Mouse (Mus musculus): ENCODE data around the gene Nhlrc4. TPM values are rescaled to one million over a fixed set of nuclear protein-coding genes. Genes with fewer than 3 reads are reported as not detected.

Gene Nhlrc4
- polyA plus RNA-seq, 1 experiment from 2014 or later = not detected

- H3K36me3 ChIP-seq (ENCODE audit: control insufficient read depth, insufficient read depth, low read length) = peaks cover 27% of the 10 kb centered on the region
- H3K27ac ChIP-seq (replicated peaks) = no peak overlapping the region
- TF ChIP-seq CTCF (IDR thresholded peaks at IDR 0.05; ENCODE audit: low read depth) (no peak), EP300 (optimal IDR thresholded peaks at IDR 0.05) (no peak)
- H3K9me3 ChIP-seq (ENCODE audit: control insufficient read depth, low read length) = no peaks in the 10 kb centered on the region
- no peaks in the 10 kb centered on the region for H3K4me1 ChIP-seq (replicated peaks; ENCODE audit: control insufficient read depth, insufficient read depth)
- no peak overlapping the region for H3K9ac ChIP-seq (ENCODE audit: low read length)
- H3K4me3 ChIP-seq (ENCODE audit: low read depth, low read length) = no peak overlapping the region
- 89% methylated on average over 1 of the region's 1 CpGs for WGBS
- H3K4me2 ChIP-seq (replicated peaks; ENCODE audit: low read depth) = no peak overlapping the region
- H3K27me3 ChIP-seq (ENCODE audit: control insufficient read depth, insufficient read depth, low read length) = no peaks in the 10 kb centered on the region
- DNase-seq (ENCODE audit: low spot score) (no peak), ATAC-seq (ENCODE audit: low FRiP score, low TSS enrichment) (no peak)
Measured at GRCm38 (mm10) chr17:25934526-25934925, 10.2 kb downstream of the Nhlrc4 start.

- whole genome bisulfite sequencing = 63% methylated on average over 2 of the region's 2 CpGs
Measured at GRCm38 (mm10) chr17:25925348-25925747, 19.4 kb downstream of the Nhlrc4 start.

GRCm38 (mm10) chr17:25922120-25922519 lies 22.6 kb downstream of the Nhlrc4 start:
- H3K4me1 ChIP-seq (replicated peaks; ENCODE audit: control insufficient read depth, insufficient read depth) = no peaks in the 10 kb centered on the region; the same call in none of the 2 replicates
- no peak overlapping the region for H3K9ac ChIP-seq (ENCODE audit: low read length)
- H3K36me3 ChIP-seq (ENCODE audit: control insufficient read depth, insufficient read depth, low read length) = peaks cover 12% of the 10 kb centered on the region; the same call in 1 of the 2 replicates
- no peaks in the 10 kb centered on the region for H3K9me3 ChIP-seq (ENCODE audit: control insufficient read depth, low read length)
- H3K4me2 ChIP-seq (replicated peaks; ENCODE audit: low read depth) = no peak overlapping the region
- whole genome bisulfite sequencing = 71% methylated on average over 5 of the region's 5 CpGs
- H3K4me3 ChIP-seq (ENCODE audit: low read depth, low read length) = no peak overlapping the region
- ATAC-seq (ENCODE audit: low FRiP score, low TSS enrichment) (no peak), DNase-seq (ENCODE audit: low spot score) (no peak)
- H3K27me3 ChIP-seq (ENCODE audit: control insufficient read depth, insufficient read depth, low read length) = no peaks in the 10 kb centered on the region
- H3K27ac ChIP-seq (replicated peaks) = no peak overlapping the region
- no peak for TF ChIP-seq CTCF (IDR thresholded peaks at IDR 0.05; ENCODE audit: low read depth)
- TF ChIP-seq EP300 (optimal IDR thresholded peaks at IDR 0.05) = no peak

More at GRCm38 (mm10) chr17:25925348-25925747, 19.4 kb downstream of the Nhlrc4 start:
- ATAC-seq (ENCODE audit: low FRiP score, low TSS enrichment) = no peak
- no peaks in the 10 kb centered on the region for H3K27me3 ChIP-seq (ENCODE audit: control insufficient read depth, insufficient read depth, low read length)
- no peaks in the 10 kb centered on the region for H3K9me3 ChIP-seq (ENCODE audit: control insufficient read depth, low read length)
- H3K4me1 ChIP-seq (replicated peaks; ENCODE audit: control insufficient read depth, insufficient read depth) = no peaks in the 10 kb centered on the region
- DNase-seq (ENCODE audit: low spot score) = no peak
- no peak overlapping the region for H3K9ac ChIP-seq (ENCODE audit: low read length)
- H3K36me3 ChIP-seq (ENCODE audit: control insufficient read depth, insufficient read depth, low read length) = peaks cover 16% of the 10 kb centered on the region; the same call in 1 of the 2 replicates
- no peak overlapping the region for H3K27ac ChIP-seq (replicated peaks)
- H3K4me2 ChIP-seq (replicated peaks; ENCODE audit: low read depth) = no peak overlapping the region
- TF ChIP-seq EP300 (optimal IDR thresholded peaks at IDR 0.05) = no peak
- TF ChIP-seq CTCF (IDR thresholded peaks at IDR 0.05; ENCODE audit: low read depth) = no peak
- no peak overlapping the region for H3K4me3 ChIP-seq (ENCODE audit: low read depth, low read length)

- Histone ChIP-seq H3K4me3 (ENCODE audit: low read depth, low read length) (peak overlapping the region; percentile 92), H3K9me3 (ENCODE audit: control insufficient read depth, low read length) (no peaks in the 10 kb centered on the region), H3K36me3 (ENCODE audit: control insufficient read depth, insufficient read depth, low read length) (no peaks in the 10 kb centered on the region; the same call in 1 of the 2 replicates), H3K27me3 (ENCODE audit: control insufficient read depth, insufficient read depth, low read length) (no peaks in the 10 kb centered on the region), H3K9ac (ENCODE audit: low read length) (peak overlapping the region; percentile 94), H3K4me2 (replicated peaks; ENCODE audit: low read depth) (peak overlapping the region; percentile 65), H3K4me1 (replicated peaks; ENCODE audit: control insufficient read depth, insufficient read depth) (no peaks in the 10 kb centered on the region; the same call in none of the 2 replicates), H3K27ac (replicated peaks) (peak overlapping the region; percentile 95)
- DNase-seq (ENCODE audit: low spot score) (peak; percentile 100), ATAC-seq (ENCODE audit: low FRiP score, low TSS enrichment) (peak; percentile 97)
- 0% methylated on average over 37 of the region's 40 CpGs for WGBS
- TF ChIP-seq EP300 (optimal IDR thresholded peaks at IDR 0.05) (no peak), CTCF (IDR thresholded peaks at IDR 0.05; ENCODE audit: low read depth) (no peak)
Measured at GRCm38 (mm10) chr17:25919786-25920642, 24.7 kb downstream of the Nhlrc4 start.

GRCm38 (mm10) chr17:25919144-25919785 lies 25.5 kb downstream of the Nhlrc4 start, which contains the start of gene Rab40c:
TSS of gene Rab40c (minus strand) at chr17:25919727.
- no peaks in the 10 kb centered on the region for H3K36me3 ChIP-seq (ENCODE audit: control insufficient read depth, insufficient read depth, low read length)
- H3K9me3 ChIP-seq (ENCODE audit: control insufficient read depth, low read length) = no peaks in the 10 kb centered on the region
- H3K9ac ChIP-seq (ENCODE audit: low read length) = peak within 1 kb of the TSS; percentile 94
- no peaks in the 10 kb centered on the region; the same call in none of the 2 replicates for H3K4me1 ChIP-seq (replicated peaks; ENCODE audit: control insufficient read depth, insufficient read depth)
- no peak for ATAC-seq (ENCODE audit: low FRiP score, low TSS enrichment)
- TF ChIP-seq CTCF (IDR thresholded peaks at IDR 0.05; ENCODE audit: low read depth) = no peak
- TF ChIP-seq EP300 (optimal IDR thresholded peaks at IDR 0.05) = no peak
- H3K27ac ChIP-seq (replicated peaks) = peak within 1 kb of the TSS; percentile 95
- peak within 1 kb of the TSS; percentile 96 for H3K4me2 ChIP-seq (replicated peaks; ENCODE audit: low read depth)
- peak; percentile 66 for DNase-seq (ENCODE audit: low spot score)
- peak within 1 kb of the TSS; percentile 92 for H3K4me3 ChIP-seq (ENCODE audit: low read depth, low read length)
- no peaks in the 10 kb centered on the region for H3K27me3 ChIP-seq (ENCODE audit: control insufficient read depth, insufficient read depth, low read length)
- WGBS = under 1% methylated on average over 49 of the region's 78 CpGs

All from stomach, postnatal 0 days (tissue).